Mouse (Mus musculus) limb, embryonic 12.5 days (tissue): ENCODE results near the gene Krt18. TPM values are rescaled to one million over a fixed set of nuclear protein-coding genes. Genes with fewer than 3 reads are reported as not detected.

Experiments used
- ATAC-seq: fragments of 200-750 bp; cut with Nextera tagmentation; 2 replicates; pipeline ENCODE4 v1.8.0; 2017; ENCODE audit warnings: low read depth, moderate TSS enrichment; ENCODE audit not compliant: insufficient number of reproducible peaks, insufficient read depth, low FRiP score, low TSS enrichment
- H3K27ac ChIP-seq: fragments of 300-500 bp; sonication (generic); 2 replicates; pipeline ENCODE4 v1.5.1; 2016; ENCODE audit warnings: mild to moderate bottlenecking, moderate library complexity
- H3K27me3 ChIP-seq: fragments of 300-500 bp; sonication (generic); 2 replicates; pipeline ENCODE4 v1.6.1; 2016; ENCODE audit warnings: mild to moderate bottlenecking, moderate library complexity
- H3K36me3 ChIP-seq: fragments of 300-500 bp; sonication (generic); 2 replicates; pipeline ENCODE4 v1.6.1; 2016; ENCODE audit warnings: mild to moderate bottlenecking, moderate library complexity
- H3K4me1 ChIP-seq: fragments of 300-500 bp; sonication (generic); replicated peaks from 2 replicates; pipeline ENCODE4 v1.6.1; 2016
- H3K4me2 ChIP-seq: fragments of 300-500 bp; sonication (generic); 2 replicates; pipeline ENCODE4 v1.6.1; 2016; ENCODE audit warnings: mild to moderate bottlenecking, moderate library complexity
- H3K4me3 ChIP-seq: fragments of 300-500 bp; sonication (generic); replicated peaks from 2 replicates; pipeline ENCODE4 v1.5.1; 2016; ENCODE audit warnings: mild to moderate bottlenecking
- H3K9ac ChIP-seq: fragments of 300-500 bp; sonication (generic); replicated peaks from 2 replicates; pipeline ENCODE4 v1.6.1; 2016; ENCODE audit warnings: mild to moderate bottlenecking, moderate library complexity
- H3K9me3 ChIP-seq: fragments of 300-500 bp; sonication (generic); 2 replicates; pipeline ENCODE4 v1.6.1; 2016; ENCODE audit warnings: mild to moderate bottlenecking, moderate library complexity
- WGBS: fragments of 180-500 bp; shearing (Covaris S2); methylation state at CpG from one replicate; pipeline ENCODE4 v1.1.7; 2016; 5-methylcytosine and 5-hydroxymethylcytosine counted together
- polyA plus RNA-seq: library from polyadenylated mRNA; unstranded; fragments of >200 nt; fragmentation: Nextera tagmentation; extraction: Ambion mirVana; gene quantifications from 2 replicates; pipeline ENCODE4 v1.2.1, GENCODE M21; 2016

Krt18 gene
- polyA plus RNA-seq: 21.2 and 21.5 TPM in 2 replicates

- H3K9me3 ChIP-seq: no peaks in the 10 kb centered on the region
- peak within 1 kb of the TSS; percentile 44 for H3K4me3 ChIP-seq
- peaks cover 27% of the 10 kb centered on the region for H3K4me1 ChIP-seq
- H3K4me2 ChIP-seq: peak within 1 kb of the TSS; percentile 71
- under 1% methylated on average over 28 of the region's 28 CpGs for WGBS
- H3K9ac ChIP-seq: peak within 1 kb of the TSS; percentile 47; the same call in 1 of the 2 replicates
- ATAC-seq: no peak
- H3K27me3 ChIP-seq: peaks cover 67% of the 10 kb centered on the region
- H3K36me3 ChIP-seq: no peaks in the 10 kb centered on the region
- H3K27ac ChIP-seq: no peak within 1 kb of the TSS
Measured at GRCm38 (mm10) chr15:102028040-102028439, at the start of gene Krt18. TSS of gene Krt18 (plus strand) at chr15:102028180.

- Histone ChIP-seq H3K27ac (no peak overlapping the region), H3K27me3 (no peaks in the 10 kb centered on the region), H3K9me3 (no peaks in the 10 kb centered on the region), H3K4me3 (no peak overlapping the region), H3K4me2 (no peak overlapping the region), H3K4me1 (peaks cover 35% of the 10 kb centered on the region), H3K9ac (no peak overlapping the region), H3K36me3 (no peaks in the 10 kb centered on the region)
- WGBS: 49% methylated on average over 6 of the region's 6 CpGs
- ATAC-seq: no peak
Measured at GRCm38 (mm10) chr15:101980849-101981248, 47.1 kb upstream of the Krt18 start.

GRCm38 (mm10) chr15:101983315-101983948, 44.5 kb upstream of the Krt18 start:
- no peak for ATAC-seq
- peak overlapping the region; percentile 19; the same call in 1 of the 2 replicates for H3K4me3 ChIP-seq
- H3K9me3 ChIP-seq: no peaks in the 10 kb centered on the region
- no peaks in the 10 kb centered on the region; the same call in 1 of the 2 replicates for H3K27me3 ChIP-seq
- H3K4me1 ChIP-seq: peaks cover 10% of the 10 kb centered on the region; the same call in 1 of the 2 replicates
- peak overlapping the region; percentile 13; the same call in 1 of the 2 replicates for H3K9ac ChIP-seq
- peak overlapping the region; percentile 48 for H3K4me2 ChIP-seq
- H3K27ac ChIP-seq: peak overlapping the region; percentile 68
- H3K36me3 ChIP-seq: no peaks in the 10 kb centered on the region
- 80% methylated on average over 13 of the region's 13 CpGs for WGBS

- H3K36me3 ChIP-seq: no peaks in the 10 kb centered on the region
- WGBS: 2% methylated on average over 15 of the region's 15 CpGs
- H3K9ac ChIP-seq: peak overlapping the region; percentile 13; the same call in 1 of the 2 replicates
- no peaks in the 10 kb centered on the region for H3K9me3 ChIP-seq
- peak; percentile 83 for ATAC-seq
- no peaks in the 10 kb centered on the region; the same call in 1 of the 2 replicates for H3K27me3 ChIP-seq
- peaks cover 10% of the 10 kb centered on the region; the same call in 1 of the 2 replicates for H3K4me1 ChIP-seq
- peak overlapping the region; percentile 48 for H3K4me2 ChIP-seq
- peak overlapping the region; percentile 68 for H3K27ac ChIP-seq
- H3K4me3 ChIP-seq: peak overlapping the region; percentile 19
Measured at GRCm38 (mm10) chr15:101983949-101984601, 43.9 kb upstream of the Krt18 start.

GRCm38 (mm10) chr15:101984746-101985145, 43.2 kb upstream of the Krt18 start:
- Histone ChIP-seq H3K9ac (no peak overlapping the region), H3K4me3 (no peak overlapping the region), H3K4me2 (peak overlapping the region; percentile 48), H3K4me1 (peaks cover 10% of the 10 kb centered on the region; the same call in 1 of the 2 replicates), H3K27ac (no peak overlapping the region), H3K27me3 (no peaks in the 10 kb centered on the region; the same call in 1 of the 2 replicates), H3K9me3 (no peaks in the 10 kb centered on the region), H3K36me3 (no peaks in the 10 kb centered on the region)
- WGBS: 16% methylated on average over 6 of the region's 6 CpGs
- ATAC-seq: no peak

GRCm38 (mm10) chr15:101988119-101988518, 39.9 kb upstream of the Krt18 start:
- Histone ChIP-seq H3K4me3 (no peak overlapping the region), H3K9me3 (no peaks in the 10 kb centered on the region), H3K27me3 (no peaks in the 10 kb centered on the region; the same call in 1 of the 2 replicates), H3K4me2 (no peak overlapping the region), H3K9ac (no peak overlapping the region), H3K27ac (no peak overlapping the region), H3K36me3 (no peaks in the 10 kb centered on the region), H3K4me1 (peaks cover 10% of the 10 kb centered on the region; the same call in 1 of the 2 replicates)
- WGBS: under 1% methylated on average over 10 of the region's 10 CpGs
- ATAC-seq: no peak

- Histone ChIP-seq H3K9ac (no peak overlapping the region), H3K27me3 (no peaks in the 10 kb centered on the region; the same call in 1 of the 2 replicates), H3K4me3 (no peak overlapping the region), H3K4me2 (no peak overlapping the region), H3K36me3 (no peaks in the 10 kb centered on the region), H3K27ac (no peak overlapping the region), H3K9me3 (no peaks in the 10 kb centered on the region), H3K4me1 (peaks cover 6% of the 10 kb centered on the region; the same call in 1 of the 2 replicates)
- WGBS: 63% methylated on average over 8 of the region's 8 CpGs
- no peak for ATAC-seq
Measured at GRCm38 (mm10) chr15:101988714-101989113, 39.3 kb upstream of the Krt18 start.

- no peak for ATAC-seq
- Histone ChIP-seq H3K9ac (no peak overlapping the region), H3K27me3 (no peaks in the 10 kb centered on the region; the same call in 1 of the 2 replicates), H3K4me1 (no peaks in the 10 kb centered on the region), H3K4me3 (no peak overlapping the region), H3K36me3 (no peaks in the 10 kb centered on the region), H3K9me3 (peaks cover 4% of the 10 kb centered on the region; the same call in 1 of the 2 replicates), H3K4me2 (no peak overlapping the region), H3K27ac (no peak overlapping the region)
- WGBS: 94% methylated on average over 6 of the region's 6 CpGs
Measured at GRCm38 (mm10) chr15:101990946-101991345, 37.0 kb upstream of the Krt18 start.

GRCm38 (mm10) chr15:101994365-101994764, 33.6 kb upstream of the Krt18 start:
- Histone ChIP-seq H3K9me3 (peaks cover 4% of the 10 kb centered on the region; the same call in 1 of the 2 replicates), H3K4me1 (no peaks in the 10 kb centered on the region), H3K9ac (no peak overlapping the region), H3K4me3 (no peak overlapping the region), H3K27ac (no peak overlapping the region), H3K4me2 (no peak overlapping the region), H3K27me3 (peaks cover 3% of the 10 kb centered on the region; the same call in 1 of the 2 replicates), H3K36me3 (no peaks in the 10 kb centered on the region)
- no peak for ATAC-seq
- WGBS: 86% methylated on average over 6 of the region's 6 CpGs

GRCm38 (mm10) chr15:101995484-101996236, 32.3 kb upstream of the Krt18 start:
- Histone ChIP-seq H3K9me3 (peaks cover 4% of the 10 kb centered on the region; the same call in 1 of the 2 replicates), H3K4me1 (no peaks in the 10 kb centered on the region), H3K27ac (no peak overlapping the region), H3K4me2 (no peak overlapping the region), H3K27me3 (peaks cover 5% of the 10 kb centered on the region; the same call in 1 of the 2 replicates), H3K9ac (no peak overlapping the region), H3K4me3 (no peak overlapping the region), H3K36me3 (no peaks in the 10 kb centered on the region)
- 93% methylated on average over 4 of the region's 4 CpGs for WGBS
- ATAC-seq: no peak
